Mouse (Mus musculus) spleen, adult 2 months (tissue): ENCODE measurements at regions not wholly inside any gene's neighbourhood (a gene's known extent, or its start where the extent isn't known, plus 50 kb on each side); places are given as distances from the start of the nearest gene placed in this dataset.

Source experiments
- CTCF ChIP-seq: fragments of 200-500 bp; IDR thresholded peaks from 2 replicates; pipeline ENCODE4 v1.5.1; 2011; ENCODE audit warnings: mild to moderate bottlenecking, inconsistent platforms; ENCODE audit not compliant: insufficient read depth, insufficient read length, insufficient replicate concordance; ENCODE audit errors: extremely low read depth
- POLR2A ChIP-seq: fragments of 200-500 bp; IDR thresholded peaks from 2 replicates; pipeline ENCODE4 v1.6.1; 2011; ENCODE audit warnings: low read depth, low read length, inconsistent platforms

DNA sequence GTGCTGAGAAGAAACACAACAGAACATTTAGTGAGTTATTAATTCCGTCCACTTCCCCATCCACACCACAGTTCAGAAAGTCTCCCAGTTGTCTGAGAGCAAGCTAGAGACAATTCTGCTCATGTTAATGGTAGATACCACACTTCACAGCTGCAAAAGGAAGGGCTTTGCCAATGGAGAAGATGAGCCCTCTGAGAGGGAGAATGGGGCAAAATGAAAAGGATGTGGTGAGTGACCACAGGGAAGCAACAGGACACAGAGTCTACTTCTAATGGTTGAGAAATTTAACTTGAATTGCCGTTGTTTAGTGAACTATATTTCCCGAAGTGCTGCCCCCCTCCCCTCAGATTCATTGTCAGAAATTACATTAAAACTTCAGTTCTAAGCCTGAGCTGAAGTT, 582.7 kb downstream of the Lmo4 start:
- TF ChIP-seq CTCF (no peak), POLR2A (no peak)
